Mouse (Mus musculus): ENCODE data around the gene Rptor.

- TF ChIP-seq CTCF (IDR thresholded peaks at IDR 0.05; ENCODE audit: insufficient read depth, low read length) (no peak), POLR2A (IDR thresholded peaks at IDR 0.05; ENCODE audit: borderline replicate concordance, extremely low read depth, low read depth, low read length) (no peak)
These were observed 41.4 kb downstream of the Rptor start for GRCm38 (mm10) chr11:119644140-119644539.
